Mouse (Mus musculus) MEL (cell line): ENCODE measurements around the gene Fscn2.

ENCODE experiments used
- CHD2 ChIP-seq: IDR thresholded peaks from 2 replicates; pipeline ENCODE4 v1.6.1; 2011; ENCODE audit warnings: low read length, improper control_type of control experiment
- CTCF ChIP-seq, 3 experiments: IDR thresholded peaks in 2 of 3; conservative IDR thresholded peaks in 1 of 3; 2 replicates each; pipeline ENCODE4 v1.5.1; 2011 to 2012; ENCODE audit warnings: low read length in 3 of 3, low read depth in 2 of 3, mild to moderate bottlenecking in 2 of 3, improper control_type of control experiment in 1 of 3, inconsistent platforms in 1 of 3, mixed read lengths in 1 of 3, moderate library complexity in 1 of 3; ENCODE audit not compliant: control insufficient read depth in 1 of 3, insufficient read depth in 1 of 3, poor library complexity in 1 of 3, severe bottlenecking in 1 of 3
- EP300 ChIP-seq, 2 experiments: IDR thresholded peaks; 2 replicates each; pipeline ENCODE4 v1.6.1; 2011; ENCODE audit warnings: improper control_type of control experiment in 2 of 2, low read length in 2 of 2, low read depth in 1 of 2, mild to moderate bottlenecking in 1 of 2
- GABPA ChIP-seq: IDR thresholded peaks from 2 replicates; pipeline ENCODE4 v1.6.1; 2012; ENCODE audit warnings: low read depth, mild to moderate bottlenecking, inconsistent platforms, low read length, improper control_type of control experiment, moderate library complexity
- JUND ChIP-seq: IDR thresholded peaks from 2 replicates; pipeline ENCODE4 v1.6.1; 2011; ENCODE audit warnings: low read depth, mild to moderate bottlenecking, improper control_type of control experiment, low read length
- KAT2A ChIP-seq: conservative IDR thresholded peaks from 2 replicates; pipeline ENCODE4 v1.6.1; 2012; ENCODE audit warnings: low read depth, low read length, improper control_type of control experiment, inconsistent platforms
- MYC ChIP-seq: IDR thresholded peaks from 2 replicates; pipeline ENCODE4 v1.6.1; 2011; ENCODE audit warnings: low read depth, mild to moderate bottlenecking, low read length, improper control_type of control experiment, moderate library complexity
- NRF1 ChIP-seq: IDR thresholded peaks from 2 replicates; pipeline ENCODE4 v1.6.1; 2014; ENCODE audit warnings: low read depth, mild to moderate bottlenecking, inconsistent platforms, low read length, improper control_type of control experiment, moderate library complexity; ENCODE audit not compliant: poor library complexity, insufficient read depth, severe bottlenecking
- POLR2A ChIP-seq, 2 experiments: IDR thresholded peaks; 2 replicates each; pipeline ENCODE4 v1.6.1; 2011 to 2012; ENCODE audit warnings: low read length in 2 of 2, mild to moderate bottlenecking in 2 of 2, control low read depth in 1 of 2, improper control_type of control experiment in 1 of 2, low read depth in 1 of 2, moderate library complexity in 1 of 2; ENCODE audit not compliant: control insufficient read depth in 1 of 2, insufficient read depth in 1 of 2, poor library complexity in 1 of 2
- POLR2AphosphoS2 ChIP-seq: IDR thresholded peaks from 2 replicates; pipeline ENCODE4 v1.6.1; 2011; ENCODE audit warnings: low read length, improper control_type of control experiment

GRCm38 (mm10) chr11:120344310-120344920 lies 16.9 kb upstream of the Fscn2 start:
- TF ChIP-seq CTCF (IDR thresholded peaks at IDR 0.05 in 2 of 3, conservative IDR thresholded peaks at IDR 0.05 in 1 of 3; ENCODE audit: control insufficient read depth in 1 of 3, insufficient read depth in 1 of 3, low read depth in 2 of 3, low read length in 3 of 3, poor library complexity in 1 of 3, severe bottlenecking in 1 of 3) (no peak), MYC (no peak; the same call in 1 of the 2 replicates), EP300 (IDR thresholded peaks at IDR 0.05; ENCODE audit: low read depth in 1 of 2, low read length in 2 of 2) (no peak), NRF1 (no peak), POLR2A (IDR thresholded peaks at IDR 0.05; ENCODE audit: control insufficient read depth in 1 of 2, insufficient read depth in 1 of 2, low read depth in 1 of 2, low read length in 2 of 2, poor library complexity in 1 of 2) (no peak; a peak in 1 of 4 replicates), CHD2 (no peak), GABPA (no peak), POLR2AphosphoS2 (peak; percentile 48; the same call in 1 of the 2 replicates), KAT2A (no peak), JUND (no peak)
